Mouse (Mus musculus): ENCODE data around the gene Nrbp1. TPM values are rescaled to one million over a fixed set of nuclear protein-coding genes. Genes with fewer than 3 reads are reported as not detected.
A peak's percentile ranks its signal among the peaks of the same experiment; 100 is the strongest.

The Nrbp1 gene
- polyA plus RNA-seq, 1 experiment from 2014 or later = 171 TPM

DNA sequence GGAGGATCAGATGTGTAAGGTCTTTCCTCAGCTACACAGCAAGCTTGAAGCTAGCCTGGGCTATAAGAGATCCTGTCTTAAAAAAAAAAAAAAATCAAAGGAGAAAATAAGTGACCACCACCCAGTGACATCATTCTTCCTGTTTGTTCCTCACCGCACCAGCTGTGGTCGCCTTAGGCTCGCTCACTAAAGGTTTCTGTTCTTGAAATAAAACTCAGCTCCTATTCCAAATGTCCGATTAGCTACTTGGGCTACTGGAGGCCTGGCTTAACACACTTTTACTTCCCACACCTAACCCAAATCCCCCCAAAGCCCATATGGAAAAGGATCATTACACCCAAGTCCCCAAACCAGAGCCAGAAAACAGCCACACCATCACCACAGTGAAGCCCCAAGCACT is 47.6 kb downstream of the Nrbp1 start:
- Histone ChIP-seq H3K27ac (replicated peaks) (no peak overlapping the region), H3K4me3 (no peak overlapping the region), H3K27me3 (no peaks in the 10 kb centered on the region), H3K4me1 (replicated peaks) (peaks cover 23% of the 10 kb centered on the region), H3K4me2 (no peak overlapping the region), H3K36me3 (peaks cover 37% of the 10 kb centered on the region), H3K9ac (no peak overlapping the region), H3K9me3 (no peaks in the 10 kb centered on the region)
- ATAC-seq (ENCODE audit: low FRiP score, low read depth) = no peak
- 88% methylated on average over 4 of the region's 4 CpGs for WGBS

DNA sequence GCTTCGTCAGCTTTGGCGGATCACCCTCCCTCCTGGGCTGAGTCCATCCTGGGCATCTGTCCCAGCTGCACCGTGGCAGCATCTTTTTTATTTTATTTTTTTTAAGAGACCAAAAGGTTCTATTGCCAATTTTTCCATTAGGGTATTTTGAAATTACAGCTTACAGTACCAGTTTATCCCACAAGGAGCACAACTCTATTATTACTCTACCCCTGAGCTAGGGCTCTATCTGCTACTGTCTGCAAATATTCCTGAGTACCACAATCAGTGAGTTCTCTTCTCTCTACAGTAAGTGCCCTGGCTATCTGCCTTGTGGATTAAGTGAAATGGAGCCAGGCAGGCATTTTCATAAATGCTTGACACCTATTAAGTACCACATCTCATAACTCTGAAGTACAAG is 48.0 kb downstream of the Nrbp1 start:
- H3K9ac ChIP-seq = no peak overlapping the region
- H3K9me3 ChIP-seq = no peaks in the 10 kb centered on the region
- H3K4me1 ChIP-seq (replicated peaks) = peaks cover 25% of the 10 kb centered on the region
- no peak overlapping the region for H3K4me3 ChIP-seq
- 71% methylated on average over 3 of the region's 3 CpGs for WGBS
- H3K27me3 ChIP-seq = no peaks in the 10 kb centered on the region
- no peak overlapping the region for H3K4me2 ChIP-seq
- H3K36me3 ChIP-seq = peaks cover 32% of the 10 kb centered on the region
- H3K27ac ChIP-seq (replicated peaks) = no peak overlapping the region
- no peak for ATAC-seq (ENCODE audit: low FRiP score, low read depth)

DNA sequence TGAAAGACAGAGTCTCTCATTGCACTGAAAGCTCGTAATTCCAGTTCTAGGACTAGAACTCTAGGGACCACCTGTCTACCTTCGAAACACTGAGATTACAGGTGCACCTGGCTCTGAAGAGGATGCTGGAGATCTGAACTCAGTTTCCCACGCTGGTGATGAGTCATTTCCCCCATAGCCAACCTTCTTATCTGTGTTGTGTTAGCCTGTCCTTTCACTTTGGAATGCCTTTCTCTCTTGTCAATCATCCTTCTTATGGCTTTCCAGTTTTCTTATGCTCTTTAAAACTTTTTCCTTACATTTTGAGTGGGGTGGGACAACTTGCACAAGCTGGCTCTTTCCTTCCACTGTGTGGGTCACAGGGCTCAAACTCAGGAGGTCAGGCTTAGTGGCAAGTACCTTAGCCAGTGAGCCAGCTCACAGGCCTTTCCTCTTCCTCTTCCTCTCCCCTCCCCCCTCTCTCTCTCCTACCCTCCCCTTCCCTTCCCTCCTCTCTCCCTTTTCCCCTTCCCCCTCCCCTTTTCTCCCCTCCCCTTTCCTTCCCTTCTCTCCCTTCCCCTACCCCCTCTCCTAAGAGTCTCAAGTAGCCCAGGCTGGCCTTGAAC is 49.1 kb downstream of the Nrbp1 start:
- Histone ChIP-seq H3K36me3 (peaks cover 23% of the 10 kb centered on the region), H3K9me3 (no peaks in the 10 kb centered on the region), H3K27me3 (no peaks in the 10 kb centered on the region), H3K4me3 (no peak overlapping the region), H3K4me1 (replicated peaks) (peaks cover 36% of the 10 kb centered on the region), H3K4me2 (peak overlapping the region; percentile 81), H3K27ac (replicated peaks) (no peak overlapping the region), H3K9ac (no peak overlapping the region)
- no peak for ATAC-seq (ENCODE audit: low FRiP score, low read depth)
- WGBS = 84% methylated on average over 3 of the region's 3 CpGs

- peak; percentile 93 for ATAC-seq (ENCODE audit: low FRiP score, low read depth)
- Histone ChIP-seq H3K27me3 (no peaks in the 10 kb centered on the region), H3K4me2 (peak within 1 kb of the TSS; percentile 81), H3K36me3 (peaks cover 14% of the 10 kb centered on the region), H3K4me1 (replicated peaks) (peaks cover 40% of the 10 kb centered on the region), H3K9ac (peak within 1 kb of the TSS; percentile 51), H3K9me3 (no peaks in the 10 kb centered on the region), H3K4me3 (peak within 1 kb of the TSS; percentile 54), H3K27ac (replicated peaks) (peak within 1 kb of the TSS; percentile 88)
- WGBS = 3% methylated on average over 45 of the region's 45 CpGs
Observed at GRCm38 (mm10) chr5:31290521-31291360, 50.1 kb downstream of the Nrbp1 start, which contains the start of gene Ift172. Gene Ift172 (minus strand): TSS chr5:31291116.

DNA sequence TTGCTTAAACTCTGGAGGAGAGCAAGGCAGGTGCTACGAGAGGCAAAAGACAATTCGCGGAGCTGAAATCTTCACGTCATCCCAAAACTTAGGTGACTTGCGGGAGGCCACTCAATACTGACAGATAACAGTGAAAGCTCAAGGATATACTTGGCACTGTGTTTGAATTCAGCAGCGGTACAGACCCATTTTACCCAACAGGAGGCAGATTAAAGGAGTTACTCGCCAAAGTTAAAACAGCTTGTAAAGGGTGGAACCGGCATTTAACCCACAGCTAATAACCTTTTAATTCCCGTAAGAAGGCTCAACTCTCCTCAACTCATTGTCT is 50.7 kb downstream of the Nrbp1 start:
- peaks cover 9% of the 10 kb centered on the region for H3K36me3 ChIP-seq
- H3K27ac ChIP-seq (replicated peaks) = peak overlapping the region; percentile 88
- H3K4me2 ChIP-seq = peak overlapping the region; percentile 81
- H3K4me1 ChIP-seq (replicated peaks) = peaks cover 40% of the 10 kb centered on the region
- no peak for ATAC-seq (ENCODE audit: low FRiP score, low read depth)
- H3K9ac ChIP-seq = peak overlapping the region; percentile 47
- H3K9me3 ChIP-seq = no peaks in the 10 kb centered on the region
- peak overlapping the region; percentile 54 for H3K4me3 ChIP-seq
- 2% methylated on average over 9 of the region's 9 CpGs for WGBS
- H3K27me3 ChIP-seq = no peaks in the 10 kb centered on the region

DNA sequence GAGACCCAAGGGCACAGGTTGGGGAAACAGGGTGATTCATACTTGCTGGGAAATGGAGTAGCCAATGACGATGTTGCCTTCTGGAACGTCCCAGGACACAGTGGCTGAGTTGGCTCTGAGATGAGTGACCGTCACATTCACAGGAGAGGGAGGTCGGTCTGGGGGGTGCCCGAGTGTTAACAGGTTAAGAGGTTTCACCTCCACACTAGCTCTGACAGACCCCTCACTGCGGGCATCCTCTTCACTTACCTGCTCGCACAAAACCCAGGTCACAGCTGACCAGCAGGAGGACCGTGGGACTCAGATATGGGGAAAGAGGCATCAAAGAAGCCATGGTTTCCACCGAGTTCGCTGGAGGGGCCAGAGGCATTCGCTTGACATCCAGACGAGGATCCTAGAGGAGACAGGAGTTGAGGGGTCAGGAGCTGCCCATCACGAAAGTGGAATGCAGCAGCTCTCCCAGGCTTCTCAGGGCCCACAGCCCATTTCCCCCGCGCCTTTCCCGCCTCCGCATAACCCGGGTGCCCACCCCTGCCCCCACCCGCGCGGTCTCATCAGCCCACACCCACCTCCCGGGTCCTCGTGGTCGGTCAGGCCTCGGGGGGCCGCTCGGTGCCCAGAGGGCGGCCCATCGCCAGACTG is 54.4 kb downstream of the Nrbp1 start:
- Histone ChIP-seq H3K36me3 (peaks cover 2% of the 10 kb centered on the region; the same call in 1 of the 2 replicates), H3K4me3 (peak overlapping the region; percentile 74), H3K4me1 (replicated peaks) (peaks cover 34% of the 10 kb centered on the region), H3K4me2 (peak overlapping the region; percentile 59), H3K27me3 (no peaks in the 10 kb centered on the region), H3K9ac (peak overlapping the region; percentile 92), H3K9me3 (no peaks in the 10 kb centered on the region), H3K27ac (replicated peaks) (peak overlapping the region; percentile 83)
- no peak for ATAC-seq (ENCODE audit: low FRiP score, low read depth)
- WGBS = 4% methylated on average over 29 of the region's 29 CpGs

DNA sequence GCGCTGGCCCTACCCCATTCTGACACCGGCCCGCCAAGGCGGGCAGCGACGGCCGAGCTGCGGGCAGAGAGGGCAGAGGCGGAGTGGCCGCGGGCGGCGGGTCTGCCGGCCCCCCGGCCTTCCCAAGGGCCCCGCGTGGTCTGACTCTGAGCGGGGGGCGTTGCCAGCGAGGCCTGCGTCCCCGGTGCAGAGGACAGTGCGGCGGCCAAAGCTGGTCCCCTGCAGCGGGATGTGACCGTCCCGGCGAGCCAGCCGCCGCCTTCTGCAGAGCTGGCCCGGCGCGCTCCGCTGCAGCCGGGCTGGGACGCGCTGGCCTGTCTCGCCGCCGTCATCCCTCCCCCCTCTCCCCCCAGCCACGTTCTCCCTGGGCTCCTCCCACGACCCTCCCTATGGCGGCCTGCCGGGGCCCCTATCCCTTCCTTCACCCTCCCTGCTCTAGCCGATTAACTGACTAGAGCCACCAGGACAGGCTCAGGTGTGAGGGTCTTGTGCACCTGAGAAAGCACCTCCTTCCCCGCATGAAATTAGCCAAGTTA is 55.0 kb downstream of the Nrbp1 start, which contains the start of gene Fndc4:
TSS of gene Fndc4 (minus strand) at position 475 of the 536 bp plus-strand sequence.
- peak; percentile 83 for ATAC-seq (ENCODE audit: low FRiP score, low read depth)
- H3K4me2 ChIP-seq = peak within 1 kb of the TSS; percentile 59
- peaks cover 30% of the 10 kb centered on the region for H3K4me1 ChIP-seq (replicated peaks)
- H3K27ac ChIP-seq (replicated peaks) = peak within 1 kb of the TSS; percentile 83
- peak within 1 kb of the TSS; percentile 74 for H3K4me3 ChIP-seq
- under 1% methylated on average over 45 of the region's 46 CpGs for WGBS
- no peaks in the 10 kb centered on the region for H3K27me3 ChIP-seq
- no peaks in the 10 kb centered on the region for H3K9me3 ChIP-seq
- peaks cover 2% of the 10 kb centered on the region; the same call in 1 of the 2 replicates for H3K36me3 ChIP-seq
- H3K9ac ChIP-seq = peak within 1 kb of the TSS; percentile 92

- no peak for ATAC-seq (ENCODE audit: low FRiP score, low read depth)
- H3K36me3 ChIP-seq = peaks cover 2% of the 10 kb centered on the region; the same call in 1 of the 2 replicates
- H3K27me3 ChIP-seq = no peaks in the 10 kb centered on the region
- 78% methylated on average over 13 of the region's 13 CpGs for WGBS
- peak within 1 kb of the TSS; percentile 59 for H3K4me2 ChIP-seq
- peak within 1 kb of the TSS; percentile 74 for H3K4me3 ChIP-seq
- H3K9ac ChIP-seq = peak within 1 kb of the TSS; percentile 92; the same call in 1 of the 2 replicates
- peak within 1 kb of the TSS; percentile 83 for H3K27ac ChIP-seq (replicated peaks)
- H3K4me1 ChIP-seq (replicated peaks) = peaks cover 21% of the 10 kb centered on the region
- H3K9me3 ChIP-seq = no peaks in the 10 kb centered on the region
Observed at GRCm38 (mm10) chr5:31297047-31297757, 56.5 kb downstream of the Nrbp1 start, which contains the start of gene Gckr. Gene Gckr (plus strand): TSS chr5:31297443.

GRCm38 (mm10) chr5:31297981-31298380 is 57.3 kb downstream of the Nrbp1 start:
- Histone ChIP-seq H3K9ac (no peak overlapping the region), H3K4me3 (no peak overlapping the region), H3K4me1 (replicated peaks) (peaks cover 17% of the 10 kb centered on the region), H3K4me2 (no peak overlapping the region), H3K9me3 (no peaks in the 10 kb centered on the region), H3K27ac (replicated peaks) (no peak overlapping the region), H3K27me3 (no peaks in the 10 kb centered on the region), H3K36me3 (no peaks in the 10 kb centered on the region; the same call in 1 of the 2 replicates)
- ATAC-seq (ENCODE audit: low FRiP score, low read depth) = no peak
- whole genome bisulfite sequencing = 85% methylated on average over 3 of the region's 3 CpGs

DNA sequence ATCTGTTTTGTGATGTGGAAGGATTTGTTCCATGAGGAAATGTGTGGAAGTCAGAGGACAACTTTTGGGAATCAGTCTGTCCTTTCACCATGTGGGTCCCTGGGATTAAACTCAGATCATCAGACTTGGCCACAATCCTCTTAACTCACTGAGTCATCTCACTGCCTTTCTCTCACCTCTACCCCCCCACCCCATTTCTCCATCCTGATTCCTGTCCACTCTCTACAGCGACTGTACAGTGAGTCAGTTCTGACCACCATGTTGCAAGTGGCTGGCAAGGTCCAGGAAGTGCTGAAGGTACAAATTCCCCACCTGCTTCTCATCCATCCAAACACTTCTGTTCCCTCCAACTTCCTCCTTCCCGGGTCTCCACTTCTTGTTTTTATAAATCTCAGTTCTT is 57.8 kb downstream of the Nrbp1 start:
- H3K9ac ChIP-seq = no peak overlapping the region
- 65% methylated on average over 2 of the region's 2 CpGs for WGBS
- H3K9me3 ChIP-seq = no peaks in the 10 kb centered on the region
- no peak for ATAC-seq (ENCODE audit: low FRiP score, low read depth)
- H3K27me3 ChIP-seq = no peaks in the 10 kb centered on the region
- no peaks in the 10 kb centered on the region for H3K36me3 ChIP-seq
- peaks cover 16% of the 10 kb centered on the region for H3K4me1 ChIP-seq (replicated peaks)
- H3K27ac ChIP-seq (replicated peaks) = no peak overlapping the region
- H3K4me3 ChIP-seq = no peak overlapping the region
- no peak overlapping the region for H3K4me2 ChIP-seq
